In the genomic region with DNA sequence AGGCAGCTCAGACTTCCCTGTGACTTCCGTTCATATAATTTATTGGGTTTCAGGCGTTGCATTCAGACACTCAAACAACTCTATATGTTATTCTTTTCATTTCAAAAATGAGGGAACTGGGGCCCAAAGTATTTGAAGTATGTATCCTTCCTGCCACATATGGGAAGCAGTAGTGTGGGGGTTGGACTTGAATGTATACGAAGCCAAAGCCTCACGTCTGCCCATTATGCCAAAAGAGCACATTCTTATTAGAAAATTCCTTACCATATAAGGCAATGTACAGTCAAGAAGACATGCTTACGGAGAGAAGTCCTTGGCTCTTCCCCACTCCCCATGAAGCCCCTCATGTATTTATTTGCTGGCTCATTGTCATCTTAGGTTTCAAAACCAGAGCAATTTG, we compare ENCODE assay signal across 29 mouse cellular contexts.
DNase-seq lines count a peak whose midpoint lies in the region; ATAC-seq and TF ChIP-seq lines count a peak whose summit lies in the region.
"Had no signal": no experiment of that assay in that cellular context is flagged by ENCODE, and none has a peak within 500 bp of the region (broad histone marks: within the 10 kb centered on the region; RNA-seq: fewer than 3 reads in every experiment).

No protein-coding gene starts in this region.

- no peaks in the 10 kb centered on the region; the same call in 1 of the 2 replicates for H3K4me1 ChIP-seq in intestine, embryonic 14.5 days (replicated peaks; ENCODE audit: control insufficient read depth, insufficient read depth, low read length)
- H3K4me1 ChIP-seq in intestine, postnatal 0 days (replicated peaks; ENCODE audit: control insufficient read depth, insufficient read depth, low read length) = no peaks in the 10 kb centered on the region
- H3K4me1 ChIP-seq in lung, embryonic 14.5 days (ENCODE audit: insufficient read depth) = no peaks in the 10 kb centered on the region
- H3K4me1 ChIP-seq in lung, adult 2 months (ENCODE audit: control insufficient read depth, insufficient read depth, low read length) = no peaks in the 10 kb centered on the region
- H3K4me1 ChIP-seq in embryonic facial prominence, embryonic 14.5 days (ENCODE audit: control insufficient read depth, insufficient read depth, low read length) = peaks cover 4% of the 10 kb centered on the region; the same call in 1 of the 2 replicates
- H3K4me1 ChIP-seq: forebrain, embryonic 15.5 days; hindbrain, embryonic 12.5 days; liver, embryonic 12.5 days; neural tube, embryonic 12.5 days had no signal

- H3K4me2 ChIP-seq in intestine, embryonic 14.5 days (ENCODE audit: low read length) = no peak overlapping the region
- no peak overlapping the region for H3K4me2 ChIP-seq in intestine, postnatal 0 days (replicated peaks; ENCODE audit: low read depth)
- no peak overlapping the region for H3K4me2 ChIP-seq in lung, embryonic 14.5 days
- no peak overlapping the region for H3K4me2 ChIP-seq in embryonic facial prominence, embryonic 14.5 days (ENCODE audit: low read depth, low read length)
- H3K4me2 ChIP-seq: forebrain, embryonic 15.5 days; heart, embryonic 11.5 days; hindbrain, embryonic 12.5 days; limb, embryonic 13.5 days; liver, embryonic 12.5 days; midbrain, embryonic 11.5 days; neural tube, embryonic 12.5 days had no signal

- no peak for TF ChIP-seq CTCF in intestine, postnatal 0 days (IDR thresholded peaks at IDR 0.05; ENCODE audit: low read depth)
- TF ChIP-seq CTCF in lung, embryonic 14.5 days (IDR thresholded peaks at IDR 0.05; ENCODE audit: low read depth) = no peak
- TF ChIP-seq CTCF in lung, adult 2 months (IDR thresholded peaks at IDR 0.05; ENCODE audit: insufficient read depth, low read length) = no peak

- no peaks in the 10 kb centered on the region for H3K36me3 ChIP-seq in intestine, embryonic 14.5 days (ENCODE audit: control insufficient read depth, insufficient read depth, low read length)
- no peaks in the 10 kb centered on the region for H3K36me3 ChIP-seq in intestine, postnatal 0 days (ENCODE audit: control insufficient read depth, insufficient read depth)
- H3K36me3 ChIP-seq in lung, embryonic 14.5 days (ENCODE audit: insufficient read depth) = no peaks in the 10 kb centered on the region
- H3K36me3 ChIP-seq in embryonic facial prominence, embryonic 14.5 days (ENCODE audit: control insufficient read depth, insufficient read depth, low read length) = no peaks in the 10 kb centered on the region
- H3K36me3 ChIP-seq: forebrain, embryonic 15.5 days; G1E; hindbrain, embryonic 12.5 days; limb, embryonic 13.5 days; liver, embryonic 12.5 days; neural tube, embryonic 12.5 days had no signal

- WGBS in intestine, embryonic 14.5 days = 23% methylated on average over 5 of the region's 5 CpGs
- 59% methylated on average over 5 of the region's 5 CpGs for WGBS in intestine, postnatal 0 days
- WGBS in lung, embryonic 14.5 days = 29% methylated on average over 5 of the region's 5 CpGs
- 67% methylated on average over 5 of the region's 5 CpGs for WGBS in lung, adult 2 months
- WGBS in embryonic facial prominence, embryonic 14.5 days = 33% methylated on average over 5 of the region's 5 CpGs

- no peak for TF ChIP-seq POLR2A in lung, adult 2 months (IDR thresholded peaks at IDR 0.05; ENCODE audit: borderline replicate concordance, extremely low read depth, low read depth, low read length)

- no peak overlapping the region for H3K9ac ChIP-seq in intestine, embryonic 14.5 days (ENCODE audit: low read length)
- no peak overlapping the region for H3K9ac ChIP-seq in intestine, postnatal 0 days (ENCODE audit: low read depth, low read length)
- H3K9ac ChIP-seq in lung, embryonic 14.5 days = no peak overlapping the region
- H3K9ac ChIP-seq in embryonic facial prominence, embryonic 14.5 days (ENCODE audit: low read depth, low read length) = no peak overlapping the region
- H3K9ac ChIP-seq: forebrain, embryonic 15.5 days; hindbrain, embryonic 12.5 days; limb, embryonic 13.5 days; liver, embryonic 12.5 days; liver, postnatal 0 days; neural tube, embryonic 12.5 days had no signal

- peak overlapping the region; percentile 72 for H3K27ac ChIP-seq in intestine, embryonic 14.5 days (ENCODE audit: low read depth)
- H3K27ac ChIP-seq in intestine, postnatal 0 days (ENCODE audit: low read depth, low read length) = no peak overlapping the region
- peak overlapping the region; percentile 69 for H3K27ac ChIP-seq in lung, embryonic 14.5 days (ENCODE audit: low read depth)
- 0 out of 2 replicates have a peak overlapping the region, but pooled peaks have one; percentile 12 for H3K27ac ChIP-seq in embryonic facial prominence, embryonic 14.5 days (replicated peaks; ENCODE audit: low read depth, low read length)
- H3K27ac ChIP-seq: forebrain, embryonic 15.5 days; hindbrain, embryonic 12.5 days; hindbrain, postnatal 0 days; layer of hippocampus, adult 2 months; left cerebral cortex, adult 2 months; limb, embryonic 13.5 days; liver, embryonic 12.5 days; neural tube, embryonic 12.5 days had no signal

- DNase-seq in intestine, embryonic 14.5 days (ENCODE audit: low spot score) = peak; percentile 49
- peak; percentile 76 for DNase-seq in lung, embryonic 14.5 days
- no peak for DNase-seq in lung, adult 2 months
- DNase-seq in embryonic facial prominence, embryonic 14.5 days (ENCODE audit: low spot score) = peak; percentile 74
- peak; percentile 21 for DNase-seq in mesoderm, embryonic 11.5 days (ENCODE audit: low read depth, low spot score)
- DNase-seq in cerebellum, postnatal 25 days = no peak
- DNase-seq in retina, postnatal 1 day = no peak
- DNase-seq: adrenal gland, adult 8-10 months; cerebellum, adult 9-10 months; embryo, embryonic 11 days; gastrocnemius, postnatal 25 days; heart, postnatal 36 days; kidney, adult 18-20 months; kidney, postnatal 14 days; liver, postnatal 0 days; thymus, postnatal 14 days had no signal

- no peaks in the 10 kb centered on the region for H3K27me3 ChIP-seq in intestine, embryonic 14.5 days (replicated peaks; ENCODE audit: control insufficient read depth, insufficient read depth, low read length)
- no peaks in the 10 kb centered on the region for H3K27me3 ChIP-seq in intestine, postnatal 0 days (replicated peaks; ENCODE audit: control insufficient read depth, insufficient read depth, low read length)
- no peaks in the 10 kb centered on the region for H3K27me3 ChIP-seq in lung, embryonic 14.5 days (ENCODE audit: insufficient read depth, low read length)
- H3K27me3 ChIP-seq in embryonic facial prominence, embryonic 14.5 days (replicated peaks; ENCODE audit: control insufficient read depth, insufficient read depth, low read length) = no peaks in the 10 kb centered on the region
- H3K27me3 ChIP-seq: forebrain, embryonic 15.5 days; hindbrain, embryonic 12.5 days; limb, embryonic 13.5 days; liver, embryonic 12.5 days; neural tube, embryonic 12.5 days had no signal

- no peak for ATAC-seq in intestine, embryonic 14.5 days (replicated peaks; ENCODE audit: low FRiP score, low TSS enrichment, low read depth)
- no peak for ATAC-seq in intestine, postnatal 0 days
- peak; percentile 71; the same call in 1 of the 2 replicates for ATAC-seq in lung, embryonic 14.5 days (ENCODE audit: insufficient read depth)
- ATAC-seq in embryonic facial prominence, embryonic 14.5 days (ENCODE audit: low read depth) = no peak
- ATAC-seq: forebrain, embryonic 15.5 days; hindbrain, postnatal 0 days; liver, embryonic 12.5 days; liver, postnatal 0 days had no signal

- H3K9me3 ChIP-seq in intestine, embryonic 14.5 days (ENCODE audit: control insufficient read depth, low read length) = no peaks in the 10 kb centered on the region
- H3K9me3 ChIP-seq in intestine, postnatal 0 days (ENCODE audit: control insufficient read depth) = no peaks in the 10 kb centered on the region
- no peaks in the 10 kb centered on the region for H3K9me3 ChIP-seq in lung, embryonic 14.5 days (ENCODE audit: low read depth, low read length)
- peaks cover 4% of the 10 kb centered on the region; the same call in 1 of the 2 replicates for H3K9me3 ChIP-seq in embryonic facial prominence, embryonic 14.5 days (ENCODE audit: control insufficient read depth, low read length)
- H3K9me3 ChIP-seq: forebrain, embryonic 15.5 days; G1E; hindbrain, embryonic 12.5 days; limb, embryonic 13.5 days; liver, embryonic 12.5 days; neural tube, embryonic 12.5 days had no signal

- no peak overlapping the region for H3K4me3 ChIP-seq in intestine, embryonic 14.5 days (ENCODE audit: low read depth, low read length)
- H3K4me3 ChIP-seq in intestine, postnatal 0 days (ENCODE audit: low read depth, low read length) = no peak overlapping the region
- no peak overlapping the region for H3K4me3 ChIP-seq in lung, embryonic 14.5 days (ENCODE audit: low read depth, low read length)
- no peak overlapping the region for H3K4me3 ChIP-seq in lung, adult 2 months (replicated peaks; ENCODE audit: extremely low read depth, low read depth, low read length)
- no peak overlapping the region for H3K4me3 ChIP-seq in embryonic facial prominence, embryonic 14.5 days (ENCODE audit: low read depth, low read length)
- H3K4me3 ChIP-seq: forebrain, embryonic 15.5 days; hindbrain, embryonic 12.5 days; layer of hippocampus, adult 2 months; left cerebral cortex, adult 2 months; limb, embryonic 13.5 days; liver, embryonic 12.5 days; myocyte; neural tube, embryonic 12.5 days had no signal

Comparison
In these comparisons a context has a peak if more than half of its experiments do, and no peak if none do; other contexts are left out.
1. DNase-seq: peak in intestine, embryonic 14.5 days (single experiment), lung, embryonic 14.5 days (single experiment), embryonic facial prominence, embryonic 14.5 days (single experiment) and mesoderm, embryonic 11.5 days (single experiment); none in lung, adult 2 months (single experiment), cerebellum, postnatal 25 days (0 of 2) and retina, postnatal 1 day (single experiment).